Mouse (Mus musculus) liver, embryonic 14 days (tissue): Measurements from ENCODE around the gene Eea1. TPM values are rescaled to one million over a fixed set of nuclear protein-coding genes. Genes with fewer than 3 reads are reported as not detected.

Source experiments
- polyA plus RNA-seq: library from polyadenylated mRNA; depleted of rRNA; stranded (reverse); fragments of >200 nt; gene quantifications from 2 replicates; pipeline ENCODE4 v1.2.3, GENCODE M21; 2012; rRNA removed

Gene Eea1
- polyA plus RNA-seq: 4.5 and 4.9 TPM in 2 replicates

GRCm38 (mm10) chr10:95940046-95940900 lies at the start of gene Eea1:
Gene Eea1, plus strand, starts transcription at chr10:95940650.

Other genes with a start within 250 kb of the Eea1 start
- 0.02 and 0.03 TPM in 2 replicates for gene Gm33543, start 97.7 kb upstream of the Eea1 start, polyA plus RNA-seq
- gene Gm5426, start 196.0 kb downstream of the Eea1 start, polyA plus RNA-seq: not detected in 2 replicates